Mouse (Mus musculus) limb, embryonic 14.5 days (tissue): ENCODE results near the gene Ufsp1. TPM values are rescaled to one million over a fixed set of nuclear protein-coding genes. Genes with fewer than 3 reads are reported as not detected.

ENCODE experiments used
- ATAC-seq: fragments of 200-750 bp; cut with Nextera tagmentation; 2 replicates; pipeline ENCODE4 v1.8.0; 2017; ENCODE audit warnings: low read depth, moderate number of reproducible peaks, moderate TSS enrichment; ENCODE audit not compliant: low FRiP score
- DNase-seq: peaks from one replicate; pipeline ENCODE4 v3.0.0-alpha.2; 2015; ENCODE audit warnings: low spot score
- H3K27ac ChIP-seq: fragments of 300-500 bp; sonication (generic); replicated peaks from 2 replicates; pipeline ENCODE4 v1.5.1; 2014; ENCODE audit warnings: low read depth, mild to moderate bottlenecking, low read length, moderate library complexity, mixed read lengths
- H3K27me3 ChIP-seq: fragments of 300-500 bp; sonication (generic); 2 replicates; pipeline ENCODE4 v1.6.1; 2014; ENCODE audit warnings: low read length, mixed read lengths; ENCODE audit not compliant: control insufficient read depth, insufficient read depth
- H3K36me3 ChIP-seq: fragments of 300-500 bp; sonication (generic); 2 replicates; pipeline ENCODE4 v1.6.1; 2014; ENCODE audit warnings: mild to moderate bottlenecking, low read length, moderate library complexity, mixed read lengths; ENCODE audit not compliant: control insufficient read depth, insufficient read depth
- H3K4me1 ChIP-seq: fragments of 300-500 bp; sonication (generic); 2 replicates; pipeline ENCODE4 v1.6.1; 2014; ENCODE audit warnings: antibody characterized with exemption, low read length, mixed read lengths; ENCODE audit not compliant: control insufficient read depth, insufficient read depth
- H3K4me2 ChIP-seq: fragments of 300-500 bp; sonication (generic); replicated peaks from 2 replicates; pipeline ENCODE4 v1.6.1; 2014; ENCODE audit warnings: low read depth, mild to moderate bottlenecking, low read length, moderate library complexity; ENCODE audit not compliant: severe bottlenecking
- H3K4me3 ChIP-seq: fragments of 300-500 bp; sonication (generic); replicated peaks from 2 replicates; pipeline ENCODE4 v1.5.1; 2014; ENCODE audit warnings: low read length
- H3K9ac ChIP-seq: fragments of 300-500 bp; sonication (generic); 2 replicates; pipeline ENCODE4 v1.6.1; 2014; ENCODE audit warnings: mild to moderate bottlenecking, low read depth, low read length, moderate library complexity; ENCODE audit not compliant: severe bottlenecking
- H3K9me3 ChIP-seq: fragments of 300-500 bp; sonication (generic); 2 replicates; pipeline ENCODE4 v1.6.1; 2016; ENCODE audit warnings: low read length; ENCODE audit not compliant: control insufficient read depth
- POLR2A ChIP-seq: fragments of 200-500 bp; IDR thresholded peaks from 2 replicates; pipeline ENCODE4 v1.8.0; 2012; ENCODE audit warnings: inconsistent platforms, mild to moderate bottlenecking, moderate library complexity, borderline replicate concordance; ENCODE audit not compliant: insufficient read depth, insufficient read length; ENCODE audit errors: extremely low read depth
- WGBS: fragments of 180-500 bp; shearing (Covaris S2); extraction: QIAGEN DNeasy Blood & Tissue Kit; methylation state at CpG from one replicate; pipeline ENCODE4 v1.1.7; 2014; 5-methylcytosine and 5-hydroxymethylcytosine counted together
- polyA plus RNA-seq, 2 experiments: library from polyadenylated mRNA; depleted of rRNA in 1 of 2; stranded (reverse) in 1 of 2; unstranded in 1 of 2; fragments of >200 nt; fragmentation: Nextera tagmentation in 1 of 2; extraction: Ambion mirVana in 1 of 2; gene quantifications; 2 replicates each; pipeline versions ENCODE4 v1.2.1 to v1.2.3; 2012 to 2014

The Ufsp1 gene
- polyA plus RNA-seq, 2 experiments: 10.2 to 10.4 TPM

- TF ChIP-seq POLR2A: no peak
- ATAC-seq (no peak), DNase-seq (no peak)
- no peak overlapping the region for H3K4me3 ChIP-seq
- WGBS: 93% methylated on average over 14 of the region's 14 CpGs
- 0 out of 2 replicates have a peak, but pooled peaks cover 3% of the 10 kb centered on the region for H3K27me3 ChIP-seq
- H3K27ac ChIP-seq: no peak overlapping the region
- peaks cover 17% of the 10 kb centered on the region for H3K4me1 ChIP-seq
- H3K4me2 ChIP-seq: no peak overlapping the region
- no peak overlapping the region for H3K9ac ChIP-seq
- H3K36me3 ChIP-seq: peaks cover 72% of the 10 kb centered on the region
- no peaks in the 10 kb centered on the region for H3K9me3 ChIP-seq
Observed at GRCm38 (mm10) chr5:137297126-137297525, 2.7 kb downstream of the Ufsp1 start.

- ATAC-seq: no peak
- Histone ChIP-seq H3K27me3 (no peaks in the 10 kb centered on the region), H3K9me3 (no peaks in the 10 kb centered on the region), H3K4me3 (no peak overlapping the region), H3K27ac (no peak overlapping the region), H3K9ac (no peak overlapping the region), H3K4me2 (no peak overlapping the region), H3K4me1 (peaks cover 11% of the 10 kb centered on the region), H3K36me3 (peaks cover 93% of the 10 kb centered on the region)
- 90% methylated on average over 7 of the region's 7 CpGs for WGBS
- DNase-seq: no peak
- TF ChIP-seq POLR2A: no peak
Observed at GRCm38 (mm10) chr5:137299240-137299639, 4.8 kb downstream of the Ufsp1 start.

- H3K4me2 ChIP-seq: no peak overlapping the region
- no peaks in the 10 kb centered on the region for H3K27me3 ChIP-seq
- no peak for TF ChIP-seq POLR2A
- ATAC-seq (no peak), DNase-seq (no peak)
- H3K9me3 ChIP-seq: no peaks in the 10 kb centered on the region
- H3K27ac ChIP-seq: no peak overlapping the region
- WGBS: 87% methylated on average over 21 of the region's 21 CpGs
- no peak overlapping the region for H3K9ac ChIP-seq
- peaks cover 88% of the 10 kb centered on the region for H3K36me3 ChIP-seq
- H3K4me3 ChIP-seq: no peak overlapping the region
- H3K4me1 ChIP-seq: peaks cover 19% of the 10 kb centered on the region
Observed at GRCm38 (mm10) chr5:137301253-137301652, 6.8 kb downstream of the Ufsp1 start.

DNA sequence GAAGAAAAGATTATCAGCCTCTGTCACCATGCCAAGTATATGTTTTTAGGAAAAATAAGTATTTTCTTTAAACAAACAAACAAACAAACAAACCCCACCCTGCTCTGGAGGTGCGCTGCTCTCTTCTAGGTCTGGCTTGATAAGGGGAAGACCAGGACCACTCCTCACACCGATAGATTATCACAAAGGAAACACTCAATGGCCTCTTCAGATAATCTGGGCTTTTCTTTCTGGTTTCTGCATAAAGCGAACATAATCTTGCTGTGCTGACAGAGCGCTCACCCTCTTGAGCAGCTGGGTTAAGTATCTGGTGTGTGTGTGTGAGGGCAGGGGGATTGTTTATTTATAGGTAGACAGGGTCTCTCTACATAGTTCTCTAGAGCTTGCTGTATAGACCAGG, 9.2 kb downstream of the Ufsp1 start:
- DNase-seq (no peak), ATAC-seq (no peak)
- Histone ChIP-seq H3K9ac (no peak overlapping the region), H3K4me2 (no peak overlapping the region), H3K4me3 (no peak overlapping the region), H3K27ac (no peak overlapping the region), H3K9me3 (no peaks in the 10 kb centered on the region), H3K4me1 (peaks cover 21% of the 10 kb centered on the region), H3K27me3 (no peaks in the 10 kb centered on the region), H3K36me3 (peaks cover 69% of the 10 kb centered on the region)
- 94% methylated on average over 4 of the region's 4 CpGs for WGBS
- no peak for TF ChIP-seq POLR2A

DNA sequence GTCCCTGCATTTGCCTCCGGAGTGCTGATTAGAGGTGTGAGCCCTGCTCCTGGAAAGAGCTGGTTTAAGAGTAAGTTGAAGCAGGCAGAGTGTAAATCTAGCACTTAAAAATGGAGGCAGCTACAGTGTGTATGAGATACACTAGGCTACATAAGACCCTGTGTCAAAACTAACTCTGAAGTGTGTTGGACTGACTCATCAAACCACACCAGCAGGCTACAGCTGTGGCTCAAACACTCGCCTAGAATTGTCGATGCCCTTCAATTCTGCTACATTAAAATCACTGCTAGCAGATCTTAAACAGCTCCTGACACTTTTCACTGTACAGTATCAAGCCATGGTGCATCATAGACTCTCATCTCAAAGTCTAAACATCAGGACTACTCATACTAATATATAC, 9.7 kb downstream of the Ufsp1 start:
- TF ChIP-seq POLR2A: no peak
- Histone ChIP-seq H3K9ac (0 out of 2 replicates have a peak overlapping the region, but pooled peaks have one; percentile 16), H3K4me1 (peaks cover 21% of the 10 kb centered on the region), H3K4me3 (no peak overlapping the region), H3K27ac (no peak overlapping the region), H3K9me3 (no peaks in the 10 kb centered on the region), H3K4me2 (no peak overlapping the region), H3K36me3 (peaks cover 69% of the 10 kb centered on the region), H3K27me3 (no peaks in the 10 kb centered on the region)
- no peak for DNase-seq
- no peak for ATAC-seq
- 88% methylated on average over 3 of the region's 3 CpGs for WGBS

- H3K4me3 ChIP-seq: no peak overlapping the region
- 50% methylated on average over 4 of the region's 4 CpGs for WGBS
- no peaks in the 10 kb centered on the region for H3K9me3 ChIP-seq
- TF ChIP-seq POLR2A: no peak
- peaks cover 21% of the 10 kb centered on the region for H3K4me1 ChIP-seq
- no peak for DNase-seq
- no peak overlapping the region for H3K27ac ChIP-seq
- peak overlapping the region; percentile 32; the same call in 1 of the 2 replicates for H3K9ac ChIP-seq
- H3K36me3 ChIP-seq: peaks cover 69% of the 10 kb centered on the region
- peak overlapping the region; percentile 78 for H3K4me2 ChIP-seq
- H3K27me3 ChIP-seq: no peaks in the 10 kb centered on the region
- no peak for ATAC-seq
Observed at GRCm38 (mm10) chr5:137304816-137305215, 10.4 kb downstream of the Ufsp1 start.
